Mouse (Mus musculus): Measurements from ENCODE around the gene Gm10439.
"Not testable (repeated sequence)": the region's sequence is repeated elsewhere in the genome, so short reads cannot be mapped to it uniquely, and the experiment has no call there.

Gene Gm10439

GRCm38 (mm10) chrX:149594270-149594669 lies at the start of gene Gm10439:
Gm10439 (plus strand) TSS chrX:149594570.
- DNase-seq (ENCODE audit: low spot score) = not testable (repeated sequence)
